ENCODE assay signal across 8 mouse cellular contexts in genomic region chr16:50753612-50754389, GRCm38 (mm10).
A peak's percentile ranks its signal among the peaks of the same experiment; 100 is the strongest.
DNase-seq lines count a peak whose midpoint lies in the region; ATAC-seq and TF ChIP-seq lines count a peak whose summit lies in the region.

No protein-coding gene starts in this region.

- no peaks in the 10 kb centered on the region for H3K36me3 ChIP-seq in intestine, embryonic 16.5 days (ENCODE audit: control insufficient read depth, insufficient read depth, low read length)

- DNase-seq in ovary, postnatal 36 days (ENCODE audit: low spot score), result peak; percentile 11
- DNase-seq in ovary, postnatal 10 days (ENCODE audit: low spot score), result no peak
- peak; percentile 68 for DNase-seq in gastrocnemius, adult 2 months
- DNase-seq in lung, postnatal 10 days, result peak; percentile 78
- no peak for DNase-seq in cerebellum, postnatal 36 days
- DNase-seq in c-Kit-positive CD71-positive TER-119-positive erythroid progenitor cells, embryonic 14.5 days (ENCODE audit: low spot score), result no peak

- WGBS in intestine, embryonic 16.5 days, result 5% methylated on average over 3 of the region's 3 CpGs

- H3K4me2 ChIP-seq in intestine, embryonic 16.5 days (ENCODE audit: low read depth, low read length), result 0 out of 2 replicates have a peak overlapping the region, but pooled peaks have one; percentile 20

- intact Hi-C loops in gastrocnemius, adult 2 months (cut with DNase I), result no loop called here

- no peaks in the 10 kb centered on the region for H3K27me3 ChIP-seq in intestine, embryonic 16.5 days (replicated peaks; ENCODE audit: control insufficient read depth, insufficient read depth, low read length)

- peaks cover 11% of the 10 kb centered on the region; the same call in 1 of the 2 replicates for H3K4me1 ChIP-seq in intestine, embryonic 16.5 days (ENCODE audit: control insufficient read depth, insufficient read depth, low read length)

- no peak for TF ChIP-seq CTCF in gastrocnemius, adult 2 months (IDR thresholded peaks at IDR 0.05)

- peak overlapping the region; percentile 76 for H3K27ac ChIP-seq in gastrocnemius, adult 2 months
- H3K27ac ChIP-seq in intestine, embryonic 16.5 days (ENCODE audit: low read length), result 0 out of 2 replicates have a peak overlapping the region, but pooled peaks have one; percentile 20

- no peaks in the 10 kb centered on the region for H3K9me3 ChIP-seq in intestine, embryonic 16.5 days (ENCODE audit: control insufficient read depth, low read length)

- peak; percentile 46 for ATAC-seq in intestine, embryonic 16.5 days
- ATAC-seq in frontal cortex, adult (ENCODE audit: low TSS enrichment), result no peak

- H3K4me3 ChIP-seq in gastrocnemius, adult 2 months, result peak overlapping the region; percentile 36
- no peak overlapping the region for H3K4me3 ChIP-seq in intestine, embryonic 16.5 days (ENCODE audit: low read length)

- no peak overlapping the region for H3K9ac ChIP-seq in intestine, embryonic 16.5 days (ENCODE audit: low read depth, low read length)

Comparison
In these comparisons a context has a peak if more than half of its experiments do, and no peak if none do; other contexts are left out.
1. DNase-seq: peak in ovary, postnatal 36 days (single experiment), gastrocnemius, adult 2 months (single experiment) and lung, postnatal 10 days (single experiment); none in ovary, postnatal 10 days (single experiment), cerebellum, postnatal 36 days (0 of 2) and c-Kit-positive CD71-positive TER-119-positive erythroid progenitor cells, embryonic 14.5 days (single experiment).